Mouse (Mus musculus) liver, adult 2 months (tissue): ENCODE measurements around the gene Syt2. TPM values are rescaled to one million over a fixed set of nuclear protein-coding genes. Genes with fewer than 3 reads are reported as not detected.
A peak's percentile ranks its signal among the peaks of the same experiment; 100 is the strongest.

Experiments used
- DNase-seq: peaks from one replicate; pipeline ENCODE4 v3.0.0-alpha.2; 2011; ENCODE audit warnings: low read depth, low spot score; ENCODE audit errors: extremely low read depth
- H3K27ac ChIP-seq: fragments of 200-500 bp; replicated peaks from 2 replicates; pipeline ENCODE4 v1.5.1; 2012; ENCODE audit warnings: low read depth, mild to moderate bottlenecking, control low read depth, inconsistent platforms, low read length; ENCODE audit not compliant: insufficient read depth
- H3K27me3 ChIP-seq: fragments of 200-500 bp; 2 replicates; pipeline ENCODE4 v1.6.1; 2012; ENCODE audit warnings: mild to moderate bottlenecking, moderate library complexity, low read length, inconsistent platforms; ENCODE audit not compliant: control insufficient read depth, insufficient read depth
- H3K36me3 ChIP-seq: fragments of 200-500 bp; 2 replicates; pipeline ENCODE4 v1.6.1; 2012; ENCODE audit warnings: low read length, inconsistent platforms; ENCODE audit not compliant: control insufficient read depth, insufficient read depth
- H3K4me1 ChIP-seq: fragments of 200-500 bp; 2 replicates; pipeline ENCODE4 v1.6.1; 2011; ENCODE audit warnings: low read length; ENCODE audit not compliant: control insufficient read depth, insufficient read depth
- H3K4me3 ChIP-seq: fragments of 200-500 bp; 2 replicates; pipeline ENCODE4 v1.5.1; 2011; ENCODE audit warnings: low read depth, mild to moderate bottlenecking, control low read depth, low read length, moderate library complexity; ENCODE audit not compliant: insufficient read depth
- H3K79me2 ChIP-seq: fragments of 200-500 bp; 2 replicates; pipeline ENCODE4 v1.6.1; 2012; ENCODE audit warnings: inconsistent platforms, mild to moderate bottlenecking, low read length, moderate library complexity; ENCODE audit not compliant: control insufficient read depth, insufficient read depth
- H3K9ac ChIP-seq: fragments of 200-500 bp; 2 replicates; pipeline ENCODE4 v1.6.1; 2012; ENCODE audit warnings: low read depth, mild to moderate bottlenecking, control low read depth, inconsistent platforms, low read length
- CTCF ChIP-seq: fragments of 200-500 bp; IDR thresholded peaks from 2 replicates; pipeline ENCODE4 v1.5.1; 2011; ENCODE audit warnings: low read depth, low read length, control low read depth
- POLR2A ChIP-seq: fragments of 200-500 bp; IDR thresholded peaks from 2 replicates; pipeline ENCODE4 v1.6.1; 2011; ENCODE audit warnings: low read length, control low read depth; ENCODE audit not compliant: insufficient read depth; ENCODE audit errors: extremely low read depth
- WGBS: fragments of 180-500 bp; shearing (Covaris S2); methylation state at CpG from one replicate; pipeline ENCODE4 v1.1.7; 2018; 5-methylcytosine and 5-hydroxymethylcytosine counted together
- polyA plus RNA-seq: library from polyadenylated mRNA; depleted of rRNA; stranded (reverse); fragments of >200 nt; gene quantifications from 2 replicates; pipeline ENCODE4 v1.2.3, GENCODE M21; 2012
- total RNA-seq: library from RNA; depleted of rRNA; stranded (reverse); fragments of >200 nt; gene quantifications from 2 replicates; pipeline ENCODE4 v1.2.3, GENCODE M21; 2014

The Syt2 gene
- total and polyA plus RNA-seq, 2 experiments, result not detected

DNA sequence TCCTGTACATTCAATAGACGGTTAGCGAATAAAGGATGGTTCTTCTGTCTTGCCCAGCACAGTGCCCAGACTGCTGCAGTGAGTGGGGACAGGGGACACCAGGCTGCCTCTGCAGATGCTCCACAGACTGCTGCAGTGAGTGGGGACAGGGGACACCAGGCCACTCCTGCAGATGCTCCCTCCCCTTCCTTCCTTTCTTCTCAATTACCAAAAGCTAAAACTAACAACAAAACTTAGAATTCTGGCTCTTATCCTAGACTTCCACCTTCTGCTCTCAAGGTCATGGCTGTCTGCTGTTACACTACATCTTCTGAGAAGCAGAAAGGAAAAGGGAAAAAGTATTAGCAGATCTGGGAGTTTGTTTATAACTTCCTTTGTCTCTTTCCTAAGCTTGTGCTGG is 127.8 kb downstream of the Syt2 start:
- 76% methylated on average over 2 of the region's 2 CpGs for WGBS
- Histone ChIP-seq H3K9ac (no peak overlapping the region), H3K27me3 (no peaks in the 10 kb centered on the region), H3K27ac (no peak overlapping the region), H3K4me1 (peaks cover 9% of the 10 kb centered on the region; the same call in 1 of the 2 replicates), H3K79me2 (no peaks in the 10 kb centered on the region), H3K4me3 (no peak overlapping the region), H3K36me3 (peaks cover 4% of the 10 kb centered on the region)
- no peak for DNase-seq
- TF ChIP-seq CTCF (no peak), POLR2A (no peak)

DNA sequence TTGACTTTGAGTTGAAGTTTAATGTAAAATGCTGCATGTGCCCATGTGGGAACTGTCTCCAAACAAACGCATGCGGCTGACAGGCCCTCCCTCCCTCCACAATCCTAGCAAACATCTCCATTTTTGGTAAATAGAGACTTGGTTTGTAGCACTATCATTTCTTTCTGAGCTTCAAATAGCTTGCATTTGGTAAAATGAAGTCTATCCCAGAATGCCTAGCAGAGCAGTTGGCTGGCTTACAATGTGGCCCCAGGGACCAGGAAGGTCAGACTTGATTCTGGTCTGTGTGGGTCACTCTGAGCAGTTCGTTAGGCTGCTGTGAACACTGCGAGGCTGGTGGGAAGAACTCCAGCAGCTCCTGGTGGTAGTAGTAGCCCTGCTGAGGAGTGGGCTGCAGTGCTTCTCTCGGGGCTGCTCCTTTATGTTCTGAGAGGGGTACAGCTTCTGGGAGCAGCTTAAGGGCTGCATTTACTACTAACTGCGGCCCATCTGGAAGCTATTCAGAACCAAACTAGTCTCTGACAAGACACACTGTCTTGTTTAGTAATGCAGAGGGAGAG is 128.3 kb downstream of the Syt2 start:
- no peak for DNase-seq
- peaks cover 4% of the 10 kb centered on the region for H3K36me3 ChIP-seq
- 68% methylated on average over 6 of the region's 6 CpGs for WGBS
- H3K27ac ChIP-seq, result peak overlapping the region; percentile 38; the same call in 1 of the 2 replicates
- peaks cover 9% of the 10 kb centered on the region; the same call in 1 of the 2 replicates for H3K4me1 ChIP-seq
- no peak overlapping the region for H3K9ac ChIP-seq
- TF ChIP-seq CTCF (0 out of 2 replicates have a peak, but pooled peaks have one; percentile 1), POLR2A (no peak)
- no peaks in the 10 kb centered on the region for H3K27me3 ChIP-seq
- no peak overlapping the region for H3K4me3 ChIP-seq
- no peaks in the 10 kb centered on the region for H3K79me2 ChIP-seq

DNA sequence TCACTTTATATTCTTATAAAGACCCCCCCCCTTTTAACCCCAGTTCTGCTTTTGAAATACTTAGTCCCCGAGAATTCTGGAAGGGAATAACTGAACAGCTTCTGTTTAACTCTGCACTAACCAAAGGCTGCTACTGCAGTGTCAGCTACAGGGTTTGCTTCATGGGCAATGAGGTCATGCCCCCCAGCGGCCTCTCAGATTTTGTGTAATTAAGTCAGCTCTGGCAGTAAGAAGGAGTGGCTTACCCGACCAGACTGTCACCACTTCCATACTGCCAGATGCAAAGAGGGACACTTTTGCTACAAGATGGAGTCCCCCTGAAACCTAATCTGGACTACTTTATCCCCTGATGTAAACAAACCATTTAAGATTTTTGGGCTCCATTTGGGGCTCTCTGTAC is 129.2 kb downstream of the Syt2 start:
- Histone ChIP-seq H3K27me3 (no peaks in the 10 kb centered on the region), H3K79me2 (no peaks in the 10 kb centered on the region), H3K4me1 (peaks cover 9% of the 10 kb centered on the region; the same call in 1 of the 2 replicates), H3K9ac (no peak overlapping the region), H3K36me3 (peaks cover 4% of the 10 kb centered on the region), H3K4me3 (no peak overlapping the region), H3K27ac (no peak overlapping the region)
- WGBS, result 81% methylated on average over 3 of the region's 3 CpGs
- no peak for TF ChIP-seq CTCF
- no peak for TF ChIP-seq POLR2A
- no peak for DNase-seq

GRCm38 (mm10) chr1:134777201-134777885 is 130.9 kb downstream of the Syt2 start:
- no peak overlapping the region for H3K4me3 ChIP-seq
- peaks cover 2% of the 10 kb centered on the region; the same call in 1 of the 2 replicates for H3K4me1 ChIP-seq
- no peak for TF ChIP-seq CTCF
- TF ChIP-seq POLR2A, result no peak
- no peak overlapping the region for H3K27ac ChIP-seq
- no peaks in the 10 kb centered on the region for H3K27me3 ChIP-seq
- H3K36me3 ChIP-seq, result peaks cover 4% of the 10 kb centered on the region
- H3K79me2 ChIP-seq, result no peaks in the 10 kb centered on the region; the same call in 1 of the 2 replicates
- no peak for DNase-seq
- 94% methylated on average over 12 of the region's 12 CpGs for WGBS
- H3K9ac ChIP-seq, result no peak overlapping the region

- peaks cover 4% of the 10 kb centered on the region for H3K36me3 ChIP-seq
- no peak overlapping the region for H3K9ac ChIP-seq
- peaks cover 2% of the 10 kb centered on the region; the same call in 1 of the 2 replicates for H3K4me1 ChIP-seq
- TF ChIP-seq CTCF (no peak), POLR2A (no peak)
- no peak for DNase-seq
- no peak overlapping the region for H3K4me3 ChIP-seq
- H3K27me3 ChIP-seq, result no peaks in the 10 kb centered on the region
- WGBS, result 91% methylated on average over 13 of the region's 13 CpGs
- H3K27ac ChIP-seq, result no peak overlapping the region
- H3K79me2 ChIP-seq, result no peaks in the 10 kb centered on the region; the same call in 1 of the 2 replicates
Observed at GRCm38 (mm10) chr1:134777936-134778548, 131.6 kb downstream of the Syt2 start.
